Mouse (Mus musculus) kidney, postnatal 10 days (tissue): Measurements from ENCODE around the gene Tmem62.
A peak's percentile ranks its signal among the peaks of the same experiment; 100 is the strongest.
"Not testable (repeated sequence)": the region's sequence is repeated elsewhere in the genome, so short reads cannot be mapped to it uniquely, and the experiment has no call there.

Experiments used
- DNase-seq: peaks from one replicate; pipeline ENCODE4 v3.0.0; 2021; ENCODE audit warnings: mixed read lengths

The Tmem62 gene

DNA sequence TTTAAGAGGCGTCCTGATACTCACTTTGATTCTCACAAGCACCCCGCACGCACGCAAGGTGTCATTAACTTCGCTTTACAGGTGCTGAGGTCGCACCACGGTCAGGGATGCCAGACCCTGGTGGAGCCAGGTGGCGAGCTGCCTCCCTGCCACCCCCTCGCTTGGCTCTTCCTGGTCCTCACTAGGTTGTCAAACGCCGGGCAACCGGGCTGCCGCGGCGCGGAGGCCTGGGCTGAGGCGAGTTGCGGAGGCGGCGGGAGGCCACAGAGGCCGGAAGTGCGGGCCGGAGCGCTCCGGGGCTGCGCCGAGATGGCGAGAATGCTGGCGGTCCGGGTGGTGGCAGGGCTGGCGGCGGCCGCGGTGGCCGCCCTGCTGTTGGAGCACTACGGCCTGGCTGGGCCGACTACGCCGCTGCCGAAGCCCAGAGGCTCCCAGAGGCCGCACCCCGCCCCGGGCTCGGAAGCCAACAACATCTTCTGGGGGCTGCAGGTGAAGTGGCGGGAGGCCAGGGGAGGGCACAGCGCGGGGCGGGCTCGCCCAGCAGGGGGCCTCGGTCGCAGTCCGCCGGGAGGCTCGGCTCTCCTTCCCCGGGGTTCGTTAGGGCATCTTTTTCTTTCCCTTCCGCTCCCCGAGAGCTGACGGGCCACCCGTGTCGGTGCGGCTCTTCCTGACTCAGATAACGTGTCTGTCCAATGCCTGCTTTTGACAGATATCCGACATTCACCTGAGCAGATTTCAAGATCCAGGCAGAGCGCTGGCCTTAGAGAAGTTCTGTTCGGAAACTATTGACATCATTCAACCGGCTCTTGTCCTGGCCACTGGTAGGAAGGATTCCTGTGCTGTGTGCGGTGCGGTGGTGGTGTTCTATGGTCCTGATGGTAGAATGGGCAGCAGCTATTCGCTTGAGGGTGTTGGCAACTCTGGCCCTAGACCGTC is at the start of gene Tmem62:
TSS of gene Tmem62 (plus strand) at position 28 of the 936 bp plus-strand sequence.
- DNase-seq = peak; percentile 79

DNA sequence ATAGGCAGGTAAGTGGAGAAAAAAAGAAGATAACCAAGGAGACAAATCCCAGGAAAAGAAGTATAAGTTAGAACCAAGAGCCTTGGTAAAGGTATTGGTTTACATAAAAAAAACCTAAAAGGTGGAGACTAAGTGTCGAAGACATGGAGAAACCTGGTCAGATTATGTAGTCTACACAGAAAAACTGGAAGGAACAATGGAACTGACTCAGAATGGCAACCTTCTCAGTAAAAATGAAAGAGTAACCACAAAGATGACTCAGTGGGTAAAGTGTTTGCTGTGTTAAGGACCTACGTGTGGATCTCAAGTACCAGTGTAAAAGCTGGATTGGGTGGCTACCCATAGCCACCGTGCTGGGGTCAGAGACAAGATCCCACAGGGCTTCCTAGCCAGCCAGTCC is 43.8 kb upstream of the Tmem62 start:
- no peak for DNase-seq

DNA sequence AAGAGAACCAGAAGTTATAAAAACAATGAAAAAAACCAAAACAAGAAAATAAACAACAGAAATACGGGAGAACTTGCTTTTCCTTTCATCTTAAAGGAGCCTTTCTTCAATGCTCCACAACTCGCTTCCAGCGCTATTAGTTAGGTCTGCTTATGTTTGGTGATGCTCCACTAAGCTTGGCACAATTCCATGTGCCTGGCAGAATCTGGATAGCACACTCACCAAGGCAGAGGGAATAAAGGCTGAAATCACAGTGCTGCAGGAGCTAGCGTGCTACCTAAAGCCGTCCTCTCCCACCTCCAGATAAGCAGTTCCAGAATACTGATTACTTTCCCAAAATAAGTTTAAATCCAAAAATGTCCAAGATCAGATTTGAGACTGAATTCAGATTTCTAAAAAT is 25.6 kb upstream of the Tmem62 start:
- DNase-seq = peak; percentile 58

DNA sequence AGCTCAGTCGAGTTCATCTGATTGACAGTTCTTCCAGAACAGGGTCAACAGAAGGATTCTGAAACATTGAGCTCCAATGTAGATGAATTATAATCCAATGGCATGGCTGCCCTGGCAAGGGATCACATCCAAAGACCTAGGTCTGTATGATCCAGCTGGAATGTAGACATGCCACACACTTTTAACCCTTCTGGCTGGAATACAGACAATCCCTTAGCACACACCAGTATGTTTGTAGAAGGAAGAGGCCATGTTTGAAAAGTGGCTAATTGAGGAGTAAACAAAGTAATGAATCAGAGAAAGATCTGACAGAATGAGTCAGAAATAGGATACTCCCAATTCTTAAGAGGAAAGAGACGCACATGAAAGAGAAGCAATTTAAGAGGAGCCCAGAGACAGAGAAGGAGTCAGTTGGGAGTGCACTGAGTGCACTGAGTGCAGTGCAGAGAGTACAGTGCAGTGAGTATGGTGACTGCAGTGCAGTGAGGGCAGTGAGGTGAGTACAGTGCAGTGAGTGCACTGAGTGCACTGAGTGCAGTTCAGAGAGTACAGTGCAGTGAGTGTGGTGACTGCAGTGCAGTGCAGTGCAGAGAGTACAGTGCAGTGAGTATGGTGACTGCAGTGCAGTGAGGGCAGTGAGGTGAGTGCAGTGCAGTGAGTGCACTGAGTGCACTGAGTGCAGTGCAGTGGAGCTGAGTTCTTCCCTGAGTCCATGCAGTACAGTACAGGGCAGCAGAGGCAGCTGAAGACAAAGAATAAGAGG is 24.5 kb upstream of the Tmem62 start:
- no peak for DNase-seq

DNA sequence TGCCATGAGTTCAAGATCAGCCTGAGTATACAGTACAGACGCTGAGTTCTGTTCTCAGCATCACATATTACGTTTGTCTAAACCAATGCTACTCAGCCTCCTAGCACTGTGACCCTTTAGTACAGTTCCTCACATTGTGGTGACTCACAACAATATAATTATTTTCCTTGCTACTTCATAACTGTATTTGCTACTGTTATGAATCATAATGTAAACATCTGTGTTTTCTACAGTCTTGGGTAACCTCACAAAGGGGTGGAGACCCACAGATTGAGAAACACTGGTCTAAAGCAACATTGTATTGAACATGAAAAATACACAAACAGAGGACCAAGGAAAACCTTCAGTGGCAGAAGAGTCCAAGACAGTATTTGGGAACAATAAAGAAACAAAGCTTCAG is 17.5 kb upstream of the Tmem62 start:
- no peak for DNase-seq

DNA sequence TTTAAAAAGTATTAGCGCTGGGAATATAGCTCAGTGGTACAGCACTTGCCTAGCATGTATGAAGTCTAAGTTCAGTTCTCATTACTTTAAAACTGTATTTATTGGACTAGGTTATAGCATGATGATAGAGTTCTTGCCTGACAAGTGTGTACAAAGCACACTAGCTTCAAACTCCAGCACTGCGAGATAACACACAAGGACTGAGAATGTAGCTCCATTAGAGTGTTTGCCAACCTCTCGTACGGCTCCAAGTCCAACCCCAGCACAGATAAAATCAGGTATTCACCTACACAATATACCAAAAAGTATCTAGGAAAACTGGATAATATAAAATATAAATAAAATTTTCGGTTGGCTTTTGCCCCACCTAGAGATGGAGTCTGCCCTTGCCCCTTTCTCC is 17.0 kb upstream of the Tmem62 start:
- no peak for DNase-seq

DNA sequence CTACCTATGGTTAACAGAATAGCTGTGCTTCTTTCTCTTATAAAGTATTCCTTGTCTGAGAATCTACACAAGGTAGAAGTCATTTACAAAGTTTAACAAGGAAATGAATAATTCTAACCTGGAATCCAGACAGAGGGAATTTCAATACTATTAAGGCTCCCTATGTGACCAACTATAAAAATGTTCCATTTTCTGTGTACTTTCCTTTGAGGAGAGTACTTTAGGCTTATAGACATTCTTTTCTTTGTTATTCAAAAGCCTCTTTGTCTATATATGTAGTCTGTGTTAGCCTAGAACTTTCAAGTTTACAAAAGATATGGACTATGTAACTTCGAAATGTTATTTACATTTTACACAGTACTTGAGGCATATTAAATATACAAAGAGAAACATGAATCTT is 16.6 kb upstream of the Tmem62 start:
- no peak for DNase-seq

DNA sequence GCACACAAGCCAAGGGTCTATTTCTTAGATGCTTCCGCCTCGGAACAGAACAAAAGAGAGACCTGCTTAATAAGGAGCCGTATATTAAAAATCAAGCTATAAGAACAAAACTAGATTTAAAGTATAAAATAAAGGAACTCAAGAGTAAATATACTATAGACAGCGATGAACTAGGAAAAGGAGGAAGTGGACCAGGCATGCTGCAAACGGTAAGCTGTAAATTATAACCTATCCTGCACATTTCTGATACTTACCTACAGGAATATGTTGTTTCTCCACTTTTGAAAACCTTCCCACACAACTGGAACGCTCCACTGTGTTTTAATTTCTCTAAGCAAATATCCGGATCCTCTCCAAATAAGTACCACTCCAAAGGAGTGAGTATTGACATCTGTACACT is 13.7 kb upstream of the Tmem62 start:
- no peak for DNase-seq

DNA sequence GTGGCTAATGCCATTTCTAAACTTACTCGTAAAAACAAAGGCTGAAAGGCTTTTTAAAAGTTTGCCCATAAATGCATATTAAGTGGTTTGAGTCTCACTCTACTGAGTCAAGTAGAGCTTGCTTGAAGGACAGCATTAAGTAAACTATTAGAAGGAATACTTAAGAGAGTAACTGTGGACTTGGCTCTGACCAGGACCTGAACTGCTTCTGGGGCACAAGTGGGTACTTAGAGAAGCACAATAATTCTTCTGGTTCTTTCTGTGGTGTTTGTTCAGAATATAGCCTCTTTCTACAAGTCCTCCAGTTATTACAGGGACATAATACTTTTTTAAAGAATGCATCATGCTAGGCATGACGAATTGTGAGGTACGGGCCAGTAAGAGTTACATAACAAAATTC is 11.3 kb upstream of the Tmem62 start:
- no peak for DNase-seq

DNA sequence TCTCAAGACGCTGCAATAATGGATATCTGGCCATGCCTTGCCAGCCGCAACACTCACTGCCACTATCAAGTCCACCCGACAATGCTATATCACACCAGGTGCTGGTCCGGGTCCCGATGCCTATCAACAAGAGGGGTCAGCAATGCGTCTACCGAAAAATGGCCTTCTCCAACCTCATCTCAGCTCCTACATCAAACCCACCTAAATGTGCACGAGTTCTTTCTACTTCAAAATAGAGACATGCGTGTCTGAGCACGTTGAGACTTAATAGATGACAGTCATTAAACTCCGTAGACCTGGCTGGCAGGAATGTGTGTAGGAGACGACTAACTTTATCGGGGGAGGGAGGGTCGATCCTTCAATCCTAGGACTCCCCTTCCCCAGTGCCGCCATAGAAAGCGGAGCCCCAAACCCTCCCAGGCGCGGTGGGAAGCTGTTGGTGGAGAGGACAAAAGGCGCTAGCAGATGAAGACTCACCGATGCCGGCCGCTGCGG is 6.7 kb upstream of the Tmem62 start:
- peak; percentile 18 for DNase-seq

DNA sequence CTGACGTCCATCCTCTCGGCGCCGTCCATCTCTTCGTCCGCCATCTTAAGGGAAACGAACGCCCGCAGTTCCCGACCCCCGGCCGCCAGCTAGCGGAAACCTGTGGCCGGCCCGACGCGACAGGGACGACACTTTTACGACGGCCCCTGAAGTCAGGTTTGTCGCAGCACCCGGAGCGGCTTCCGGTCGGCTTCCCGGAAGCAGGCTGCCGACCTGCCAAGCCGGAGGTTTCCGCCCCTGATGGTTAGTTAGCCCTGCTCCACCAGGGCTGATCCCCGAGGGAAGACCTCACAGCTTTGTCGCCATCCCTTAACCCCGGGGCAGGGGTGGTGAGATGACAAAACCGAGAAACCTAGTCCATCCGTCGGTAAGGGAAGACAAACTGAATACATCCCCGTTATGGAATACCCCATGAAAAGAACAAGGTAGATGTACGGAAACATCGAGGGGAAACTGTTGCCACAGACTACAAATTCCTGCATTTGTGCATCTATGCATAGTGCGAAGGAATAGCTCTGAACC is 6.2 kb upstream of the Tmem62 start, which contains the start of gene Ubr1:
TSS of gene Ubr1 (minus strand) at position 157 of the 522 bp plus-strand sequence.
- peak; percentile 92 for DNase-seq

DNA sequence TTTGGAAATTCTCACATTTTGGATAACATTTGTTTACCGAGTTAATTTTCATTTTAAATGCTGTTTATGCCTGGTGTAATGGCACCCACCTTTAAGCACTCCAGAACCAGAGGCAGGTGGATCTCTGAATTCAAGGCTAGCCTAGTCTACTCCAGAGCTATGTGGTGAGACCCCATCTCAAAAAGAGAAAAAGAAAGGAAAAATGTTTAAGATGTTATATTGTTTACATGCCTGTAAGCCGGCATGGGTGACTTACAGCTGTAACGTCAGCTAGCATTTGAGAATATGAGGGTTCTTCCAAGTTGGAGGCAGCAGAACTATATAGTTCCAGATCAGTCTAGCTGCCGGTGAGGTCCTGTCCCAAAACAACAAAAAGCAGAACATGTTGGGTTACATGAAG is 5.1 kb upstream of the Tmem62 start:
- no peak for DNase-seq

DNA sequence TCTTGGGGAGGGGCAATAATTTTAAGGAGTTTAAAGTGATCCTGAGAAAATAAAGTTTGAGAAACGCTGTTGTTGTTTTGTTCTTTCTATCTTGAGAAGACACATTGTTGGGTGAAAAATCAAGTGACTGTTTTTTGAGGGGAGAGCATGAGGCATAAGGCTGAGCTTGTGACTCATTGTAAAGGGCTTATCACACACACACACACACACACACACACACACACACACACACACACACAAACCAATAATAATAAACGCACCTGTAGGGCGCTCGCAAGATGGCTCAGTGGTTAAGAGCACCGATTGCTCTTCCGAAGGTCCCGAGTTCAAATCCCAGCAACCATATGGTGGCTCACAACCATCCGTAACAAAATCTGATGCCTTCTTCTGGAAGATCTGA is 4.6 kb upstream of the Tmem62 start:
- DNase-seq = not testable (repeated sequence)

DNA sequence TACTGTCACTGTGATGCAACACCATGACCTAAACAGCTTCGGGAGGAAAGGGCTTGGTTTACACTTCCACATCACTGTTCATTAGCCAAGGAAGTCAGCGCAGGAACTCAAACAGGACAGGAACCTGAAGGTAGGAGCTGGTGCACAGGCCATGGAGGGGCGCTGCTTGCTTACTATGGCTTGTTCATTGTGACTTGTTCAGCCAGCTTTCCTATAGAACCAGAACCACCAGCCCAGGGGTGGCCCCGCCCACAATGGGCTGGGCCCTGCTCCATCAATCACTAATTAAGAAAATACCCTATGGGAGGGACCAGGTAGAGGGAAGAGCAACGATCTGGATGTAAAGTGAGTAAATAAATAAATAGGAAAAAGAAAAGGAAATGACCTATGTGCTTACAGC is 3.9 kb upstream of the Tmem62 start:
- DNase-seq = peak; percentile 26

DNA sequence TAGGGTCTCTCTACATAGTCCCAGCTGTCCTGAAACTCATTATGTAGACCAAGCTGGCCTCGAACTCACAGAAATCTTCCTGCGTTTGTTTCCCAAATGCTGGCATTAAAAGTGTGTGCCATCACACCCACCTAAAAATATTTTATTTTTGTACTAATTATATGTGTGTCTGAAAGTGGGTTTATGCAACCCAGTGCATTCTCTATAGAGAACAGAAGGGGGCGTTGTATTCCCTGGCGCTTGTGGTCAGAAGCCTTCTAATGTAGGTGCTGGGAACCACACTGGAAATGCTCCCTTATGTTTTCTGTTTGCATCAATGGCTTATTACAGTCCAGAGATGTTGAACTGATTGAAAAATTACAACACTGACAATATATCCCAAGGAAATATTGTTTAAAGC is 509 bp upstream of the Tmem62 start:
- DNase-seq = no peak

DNA sequence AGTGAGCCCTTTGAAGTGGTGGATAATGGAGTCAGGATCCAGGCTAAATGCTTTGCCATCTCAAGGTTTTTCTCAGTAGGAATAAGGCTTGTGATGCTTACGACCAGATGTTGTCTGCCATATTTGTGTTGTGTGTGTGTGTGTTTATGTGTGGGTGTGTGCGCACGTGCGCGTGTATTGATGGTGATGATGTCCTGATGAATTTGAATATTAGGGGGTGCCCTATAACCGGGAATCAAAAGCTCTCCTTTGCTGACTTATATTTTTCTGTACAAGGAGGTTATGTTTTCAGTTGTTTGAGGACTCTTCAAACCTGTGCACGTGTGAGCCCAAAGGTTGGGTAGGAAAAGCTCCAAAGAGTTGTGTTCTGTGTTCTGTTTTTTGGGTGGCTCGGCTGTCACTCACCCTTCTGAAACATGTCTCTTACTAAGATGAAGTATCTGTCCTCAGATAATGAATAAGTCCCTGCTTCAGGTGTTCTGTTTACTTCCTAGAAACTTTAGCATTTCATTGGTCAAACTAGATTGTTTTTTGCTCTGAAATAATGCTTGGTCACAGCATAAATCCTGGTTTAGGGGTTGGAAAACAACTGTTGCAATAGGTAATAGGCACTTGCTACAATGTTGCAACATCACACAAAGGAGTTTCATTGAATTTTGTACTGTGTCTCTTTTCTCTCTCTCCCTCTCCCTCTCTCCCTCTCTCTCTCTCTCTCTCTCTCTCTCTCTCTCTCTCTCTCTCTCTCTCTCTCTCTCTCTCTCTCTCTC is 1.3 kb downstream of the Tmem62 start:
- DNase-seq = no peak

DNA sequence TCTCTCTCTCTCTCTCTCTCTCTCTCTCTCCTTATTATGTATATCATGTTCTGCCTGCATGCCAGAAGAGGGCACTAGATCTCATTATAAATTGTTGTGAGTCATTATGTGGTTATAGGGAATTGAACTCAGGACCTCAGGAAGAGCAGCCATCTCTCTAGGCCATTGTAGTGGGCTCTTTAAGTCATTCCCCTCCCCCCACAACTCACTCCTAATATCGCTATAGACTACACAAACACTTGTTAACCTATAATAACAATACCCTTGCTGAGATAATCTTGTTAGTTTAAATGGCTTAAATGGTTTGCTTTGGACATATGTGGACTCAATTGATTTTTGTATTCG is 1.8 kb downstream of the Tmem62 start:
- DNase-seq = no peak

DNA sequence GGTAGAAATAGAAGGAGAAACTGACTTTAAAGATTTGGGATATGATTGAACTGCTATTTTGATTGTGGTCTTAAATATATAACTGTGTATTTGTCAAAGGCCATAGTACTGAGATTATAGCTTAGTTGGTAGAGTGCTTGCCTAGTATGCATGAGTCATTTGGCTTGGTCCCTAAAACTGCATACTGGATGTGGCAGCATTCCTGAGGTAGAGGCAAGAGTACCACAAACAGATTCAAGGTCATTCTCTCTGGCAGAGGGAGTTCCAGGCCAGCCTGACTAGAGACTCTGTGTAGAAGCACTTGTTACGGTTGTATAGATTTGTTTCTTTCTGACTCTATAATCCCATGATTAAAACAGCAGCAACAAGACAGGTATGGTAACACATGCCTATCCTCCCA is 3.0 kb downstream of the Tmem62 start:
- DNase-seq = no peak

DNA sequence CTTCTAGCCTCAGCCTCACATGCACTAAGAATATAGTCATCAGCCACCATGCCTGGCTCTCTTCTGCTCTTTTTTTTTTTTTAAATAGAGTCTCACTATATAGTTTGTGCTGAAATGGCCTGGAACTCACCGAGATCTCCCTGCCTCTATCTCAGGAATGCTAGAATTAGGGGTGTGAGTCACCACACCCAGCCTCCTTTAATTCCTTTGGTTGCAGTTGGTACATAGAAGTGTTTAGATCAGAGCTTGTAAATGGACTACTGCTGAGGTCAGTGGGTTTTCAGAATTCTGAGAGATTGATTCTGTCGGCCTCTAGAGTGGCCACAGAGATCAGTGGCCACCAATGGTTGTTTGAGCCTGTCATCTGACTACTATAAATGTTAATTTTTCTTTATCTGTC is 4.0 kb downstream of the Tmem62 start:
- DNase-seq = no peak

DNA sequence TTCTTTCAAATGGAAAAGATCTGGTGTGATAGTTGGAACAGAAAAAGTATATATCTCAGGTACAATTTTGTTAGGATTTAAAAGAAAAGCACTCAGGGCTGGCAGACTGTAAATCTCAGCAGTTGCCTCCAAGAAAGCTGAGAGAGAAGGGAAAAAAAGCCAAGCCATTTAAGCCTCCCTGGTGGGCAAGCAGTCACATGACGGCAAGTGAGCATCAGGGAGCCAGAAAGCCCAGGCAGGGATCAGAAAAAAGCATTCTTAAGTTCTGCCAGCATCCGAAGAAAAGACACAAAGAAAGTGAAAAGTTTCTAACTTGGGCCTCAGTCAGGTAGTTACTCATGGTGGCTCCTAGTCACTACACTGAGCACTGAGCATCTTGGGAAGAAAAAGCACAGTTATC is 6.8 kb downstream of the Tmem62 start:
- no peak for DNase-seq

DNA sequence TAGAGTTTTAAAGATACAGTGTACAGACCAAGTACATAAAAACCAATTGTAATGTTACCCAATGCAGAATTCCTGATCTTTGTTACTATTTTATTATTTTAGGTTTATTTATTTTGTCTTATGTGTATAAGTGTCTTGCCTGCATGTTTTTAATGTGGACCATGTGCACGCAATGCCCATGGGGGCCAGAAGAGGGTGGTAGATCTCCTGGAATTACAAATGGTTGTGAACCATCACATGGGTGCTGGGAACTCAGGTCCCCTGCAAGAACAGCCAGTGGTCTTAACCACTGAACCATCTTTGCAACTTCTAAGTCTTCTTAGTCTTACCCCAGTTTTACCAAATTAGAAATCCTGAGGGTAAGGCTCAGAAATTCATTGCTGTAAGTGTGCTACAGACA is 8.4 kb downstream of the Tmem62 start:
- DNase-seq = no peak

DNA sequence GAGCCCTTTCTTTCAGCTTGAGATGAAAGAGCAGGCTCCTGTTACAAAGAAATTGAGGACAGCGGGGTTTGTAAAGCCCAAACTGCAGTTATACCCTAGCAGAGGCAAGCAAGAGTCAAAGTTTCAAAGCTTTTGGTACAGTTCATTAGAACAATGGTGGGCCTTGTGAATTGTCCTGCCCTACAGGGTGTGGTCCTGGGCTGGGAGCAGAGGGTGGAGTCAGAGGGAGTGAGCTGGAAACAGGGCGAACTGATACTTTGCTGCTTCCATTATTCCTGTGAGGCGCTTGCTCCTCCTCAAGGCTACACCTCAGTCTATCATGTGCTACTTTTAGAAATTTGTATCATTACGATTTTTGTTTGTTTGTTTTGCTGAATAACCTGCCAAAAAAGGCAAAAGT is 14.4 kb downstream of the Tmem62 start:
- DNase-seq = no peak

DNA sequence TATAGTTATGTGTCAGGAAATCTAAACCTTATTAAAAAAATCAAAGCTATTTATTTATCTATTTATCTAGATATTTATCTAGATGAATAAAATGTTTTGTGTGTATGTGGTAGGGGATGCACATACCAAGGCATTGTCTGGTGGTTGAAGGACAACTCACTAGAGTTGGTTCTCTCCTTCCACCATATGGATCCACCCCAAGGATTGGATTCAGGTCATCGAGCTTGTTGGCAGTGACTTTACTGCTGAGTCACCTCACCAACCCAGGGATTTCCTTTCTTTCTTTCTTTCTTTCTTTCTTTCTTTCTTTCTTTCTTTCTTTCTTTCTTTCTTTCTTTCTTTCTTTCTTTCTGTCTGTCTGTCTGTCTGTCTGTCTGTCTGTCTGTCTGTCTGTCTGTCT is 19.8 kb downstream of the Tmem62 start:
- DNase-seq = not testable (repeated sequence)
